Mouse (Mus musculus) hindbrain, embryonic 16.5 days (tissue): ENCODE measurements around the gene H2-Aa. TPM values are rescaled to one million over a fixed set of nuclear protein-coding genes. Genes with fewer than 3 reads are reported as not detected.

Experiments
- ATAC-seq: fragments of 200-750 bp; cut with Nextera tagmentation; 2 replicates; pipeline ENCODE4 v1.8.0; 2017; ENCODE audit warnings: moderate TSS enrichment, moderate library complexity
- H3K27ac ChIP-seq: fragments of 300-500 bp; sonication (generic); 2 replicates; pipeline ENCODE4 v1.5.1; 2014; ENCODE audit warnings: low read depth, mild to moderate bottlenecking, control low read depth, low read length, moderate library complexity
- H3K27me3 ChIP-seq: fragments of 300-500 bp; sonication (generic); replicated peaks from 2 replicates; pipeline ENCODE4 v1.6.1; 2014; ENCODE audit warnings: low read length; ENCODE audit not compliant: control insufficient read depth, insufficient read depth
- H3K36me3 ChIP-seq: fragments of 300-500 bp; sonication (generic); 2 replicates; pipeline ENCODE4 v1.6.1; 2014; ENCODE audit warnings: mild to moderate bottlenecking, low read length, moderate library complexity, mixed read lengths; ENCODE audit not compliant: control insufficient read depth, insufficient read depth
- H3K4me1 ChIP-seq: fragments of 300-500 bp; sonication (generic); 2 replicates; pipeline ENCODE4 v1.6.1; 2014; ENCODE audit warnings: low read depth, low read length; ENCODE audit not compliant: control insufficient read depth, insufficient read depth
- H3K4me2 ChIP-seq: fragments of 300-500 bp; sonication (generic); 2 replicates; pipeline ENCODE4 v1.6.1; 2014; ENCODE audit warnings: mild to moderate bottlenecking, low read length, control low read depth, moderate library complexity
- H3K4me3 ChIP-seq: fragments of 300-500 bp; sonication (generic); 2 replicates; pipeline ENCODE4 v1.5.1; 2014; ENCODE audit warnings: mild to moderate bottlenecking, low read length, control low read depth, moderate library complexity
- H3K9ac ChIP-seq: fragments of 300-500 bp; sonication (generic); 2 replicates; pipeline ENCODE4 v1.6.1; 2014; ENCODE audit warnings: low read depth, mild to moderate bottlenecking, control low read depth, low read length, moderate library complexity
- H3K9me3 ChIP-seq: fragments of 300-500 bp; sonication (generic); 2 replicates; pipeline ENCODE4 v1.6.1; 2014; ENCODE audit warnings: mild to moderate bottlenecking, low read length, moderate library complexity; ENCODE audit not compliant: control insufficient read depth
- WGBS: fragments of 180-500 bp; shearing (Covaris S2); extraction: QIAGEN DNeasy Blood & Tissue Kit; methylation state at CpG from one replicate; pipeline ENCODE4 v1.1.7; 2014; 5-methylcytosine and 5-hydroxymethylcytosine counted together
- polyA plus RNA-seq: library from polyadenylated mRNA; unstranded; fragments of >200 nt; fragmentation: Nextera tagmentation; extraction: Ambion mirVana; gene quantifications from 2 replicates; pipeline ENCODE4 v1.2.1, GENCODE M21; 2015

Gene H2-Aa
- polyA plus RNA-seq, 1 experiment from 2014 or later, result 0.59 TPM

- Histone ChIP-seq H3K4me1 (no peaks in the 10 kb centered on the region), H3K36me3 (no peaks in the 10 kb centered on the region), H3K9me3 (peaks cover 3% of the 10 kb centered on the region), H3K9ac (no peak overlapping the region), H3K27me3 (no peaks in the 10 kb centered on the region), H3K27ac (no peak overlapping the region), H3K4me2 (no peak overlapping the region), H3K4me3 (no peak overlapping the region)
- no peak for ATAC-seq
- 77% methylated on average over 4 of the region's 4 CpGs for WGBS
Observed at GRCm38 (mm10) chr17:34244656-34245055, 43.0 kb downstream of the H2-Aa start.

GRCm38 (mm10) chr17:34240916-34241315 lies 46.7 kb downstream of the H2-Aa start:
- Histone ChIP-seq H3K4me3 (no peak overlapping the region), H3K9me3 (peaks cover 3% of the 10 kb centered on the region), H3K27me3 (no peaks in the 10 kb centered on the region), H3K4me1 (no peaks in the 10 kb centered on the region), H3K27ac (no peak overlapping the region), H3K36me3 (no peaks in the 10 kb centered on the region), H3K4me2 (no peak overlapping the region), H3K9ac (no peak overlapping the region)
- WGBS, result 80% methylated on average over 6 of the region's 6 CpGs
- no peak for ATAC-seq

GRCm38 (mm10) chr17:34240366-34240765 lies 47.3 kb downstream of the H2-Aa start:
- no peaks in the 10 kb centered on the region for H3K27me3 ChIP-seq
- no peak overlapping the region for H3K9ac ChIP-seq
- ATAC-seq, result no peak
- H3K4me1 ChIP-seq, result no peaks in the 10 kb centered on the region
- no peak overlapping the region for H3K27ac ChIP-seq
- H3K9me3 ChIP-seq, result peaks cover 3% of the 10 kb centered on the region
- 71% methylated on average over 3 of the region's 3 CpGs for WGBS
- no peak overlapping the region for H3K4me3 ChIP-seq
- no peak overlapping the region for H3K4me2 ChIP-seq
- no peaks in the 10 kb centered on the region for H3K36me3 ChIP-seq

GRCm38 (mm10) chr17:34239601-34240041 lies 48.0 kb downstream of the H2-Aa start:
- Histone ChIP-seq H3K27ac (no peak overlapping the region), H3K36me3 (no peaks in the 10 kb centered on the region), H3K4me1 (no peaks in the 10 kb centered on the region), H3K4me2 (no peak overlapping the region), H3K9me3 (peaks cover 3% of the 10 kb centered on the region), H3K4me3 (no peak overlapping the region), H3K9ac (no peak overlapping the region), H3K27me3 (no peaks in the 10 kb centered on the region)
- ATAC-seq, result no peak
- WGBS, result 76% methylated on average over 10 of the region's 10 CpGs

GRCm38 (mm10) chr17:34238706-34239105 lies 48.9 kb downstream of the H2-Aa start, which contains the start of gene H2-Ob:
Gene H2-Ob (plus strand): TSS chr17:34238903.
- Histone ChIP-seq H3K9ac (no peak within 1 kb of the TSS), H3K27ac (no peak within 1 kb of the TSS), H3K27me3 (no peaks in the 10 kb centered on the region), H3K4me3 (no peak within 1 kb of the TSS), H3K4me2 (no peak within 1 kb of the TSS), H3K36me3 (no peaks in the 10 kb centered on the region), H3K4me1 (no peaks in the 10 kb centered on the region), H3K9me3 (peaks cover 3% of the 10 kb centered on the region)
- WGBS, result 60% methylated on average over 3 of the region's 3 CpGs
- ATAC-seq, result no peak

GRCm38 (mm10) chr17:34237741-34238140 lies 49.9 kb downstream of the H2-Aa start:
- no peak for ATAC-seq
- no peak overlapping the region for H3K9ac ChIP-seq
- 80% methylated on average over 3 of the region's 3 CpGs for WGBS
- peaks cover 3% of the 10 kb centered on the region for H3K9me3 ChIP-seq
- no peak overlapping the region for H3K4me3 ChIP-seq
- no peaks in the 10 kb centered on the region for H3K36me3 ChIP-seq
- no peak overlapping the region for H3K27ac ChIP-seq
- no peak overlapping the region for H3K4me2 ChIP-seq
- no peaks in the 10 kb centered on the region for H3K4me1 ChIP-seq
- no peaks in the 10 kb centered on the region for H3K27me3 ChIP-seq

GRCm38 (mm10) chr17:34236691-34237090 lies 50.9 kb downstream of the H2-Aa start:
- Histone ChIP-seq H3K9me3 (peaks cover under 1% of the 10 kb centered on the region), H3K4me3 (no peak overlapping the region), H3K27me3 (no peaks in the 10 kb centered on the region), H3K4me1 (no peaks in the 10 kb centered on the region), H3K27ac (no peak overlapping the region), H3K9ac (no peak overlapping the region), H3K36me3 (no peaks in the 10 kb centered on the region), H3K4me2 (no peak overlapping the region)
- WGBS, result 83% methylated on average over 5 of the region's 5 CpGs
- no peak for ATAC-seq

GRCm38 (mm10) chr17:34234926-34235325 lies 52.7 kb downstream of the H2-Aa start:
- H3K4me1 ChIP-seq, result no peaks in the 10 kb centered on the region
- peak; percentile 74; the same call in 1 of the 2 replicates for ATAC-seq
- no peak overlapping the region for H3K9ac ChIP-seq
- H3K4me3 ChIP-seq, result no peak overlapping the region
- no peak overlapping the region for H3K27ac ChIP-seq
- WGBS, result 49% methylated on average over 9 of the region's 9 CpGs
- H3K27me3 ChIP-seq, result no peaks in the 10 kb centered on the region
- no peaks in the 10 kb centered on the region for H3K9me3 ChIP-seq
- H3K4me2 ChIP-seq, result no peak overlapping the region
- H3K36me3 ChIP-seq, result no peaks in the 10 kb centered on the region
